Mouse (Mus musculus): ENCODE results near the gene Asb12. TPM values are rescaled to one million over a fixed set of nuclear protein-coding genes. Genes with fewer than 3 reads are reported as not detected.

Asb12 gene
- polyA plus RNA-seq (2021; fragmentation: Nextera tagmentation): not detected in 2 replicates
- long read RNA-seq, experiment 1: 0 reads
- long read RNA-seq, experiment 2: 0 reads

DNA sequence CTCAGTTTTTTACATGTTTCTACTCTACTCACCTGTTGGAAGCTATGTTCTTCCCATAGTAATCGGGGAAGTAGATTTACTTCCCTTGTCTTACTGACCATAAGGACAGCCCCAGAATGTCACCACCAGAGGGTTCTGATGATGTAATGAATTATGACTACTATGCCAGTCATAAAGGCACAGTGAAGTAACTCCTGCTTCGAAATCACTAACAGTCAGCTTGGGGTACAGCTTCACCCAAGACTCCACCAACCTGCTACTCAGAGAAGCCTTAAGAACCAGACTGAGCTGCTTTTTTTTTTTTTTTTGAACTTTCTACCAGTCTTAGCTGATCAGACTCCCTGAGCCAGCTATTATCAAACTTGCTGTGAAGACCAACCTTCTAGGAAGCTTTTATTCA lies at the start of gene Asb12, which contains the start of gene Pfn5:
Gene Asb12, minus strand, starts transcription at position 101 of the 400 bp plus-strand sequence.
Gene Pfn5, plus strand, starts transcription at position 218 of the 400 bp plus-strand sequence.

DNA sequence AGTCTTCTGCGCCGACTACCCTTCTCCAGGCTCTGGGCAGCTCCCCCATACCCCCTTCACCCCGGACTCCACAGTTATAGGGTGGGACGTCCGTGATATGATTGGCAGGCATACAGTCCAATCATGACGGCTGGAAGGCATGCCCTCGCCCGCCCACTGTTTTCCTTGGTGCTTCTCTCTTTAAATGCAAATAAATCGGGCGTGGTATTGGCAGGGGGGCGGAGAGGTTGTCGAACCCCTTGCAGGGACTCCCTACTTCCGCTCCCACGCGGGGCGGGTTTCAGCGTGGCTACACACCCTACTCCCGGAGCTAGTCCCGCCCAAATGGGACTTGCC lies 113.0 kb downstream of the Asb12 start, which contains the start of gene Amer1:
Gene Amer1, minus strand, starts transcription at position 97 of the 336 bp plus-strand sequence.

Other genes starting within 250 kb of the Asb12 start
- 1.3 and 1.6 TPM in 2 replicates for gene Amer1, start 113.1 kb downstream of the Asb12 start, polyA plus RNA-seq (2021; fragmentation: Nextera tagmentation)
- not detected in 2 replicates for gene Pfn5, start 117 bp upstream of the Asb12 start, polyA plus RNA-seq (2021; fragmentation: Nextera tagmentation)
- 5.2 and 5.4 TPM in 2 replicates for gene Zc4h2, start 100.5 kb upstream of the Asb12 start, polyA plus RNA-seq (2021; fragmentation: Nextera tagmentation)
- gene Zc3h12b, start 153.7 kb upstream of the Asb12 start, polyA plus RNA-seq (2021; fragmentation: Nextera tagmentation): 12.9 and 13.9 TPM in 2 replicates